Mouse (Mus musculus) stomach, postnatal 0 days (tissue): ENCODE measurements at regions not wholly inside any gene's neighbourhood (a gene's known extent, or its start where the extent isn't known, plus 50 kb on each side); places are given as distances from the start of the nearest gene placed in this dataset.

ENCODE experiments used
- CTCF ChIP-seq: IDR thresholded peaks from 2 replicates; pipeline ENCODE4 v1.5.1; 2016; ENCODE audit warnings: antibody characterized with exemption, low read depth, mild to moderate bottlenecking, moderate library complexity
- EP300 ChIP-seq: optimal IDR thresholded peaks from 2 replicates; pipeline ENCODE3; 2016; ENCODE audit warnings: antibody characterized with exemption

GRCm38 (mm10) chr19:60325112-60325511, 98.6 kb upstream of the Fam204a start:
- TF ChIP-seq CTCF (no peak), EP300 (no peak)
